Mouse (Mus musculus) lung, postnatal 0 days (tissue): ENCODE data around the gene Ppp1r37.

Experiments
- CTCF ChIP-seq: IDR thresholded peaks from 2 replicates; pipeline ENCODE4 v1.5.1; 2016; ENCODE audit warnings: antibody characterized with exemption, mild to moderate bottlenecking
- EP300 ChIP-seq: IDR thresholded peaks from 2 replicates; pipeline ENCODE4 v1.6.1; 2016; ENCODE audit warnings: antibody characterized with exemption, mild to moderate bottlenecking, control low read depth

GRCm38 (mm10) chr7:19603055-19603454, 40.2 kb upstream of the Ppp1r37 start:
- TF ChIP-seq CTCF (no peak), EP300 (no peak)
